Comparison of ENCODE assay signal across 9 mouse cellular contexts in genomic region chr3:36569836-36570235, GRCm38 (mm10). TPM values are rescaled to one million over a fixed set of nuclear protein-coding genes. Genes with fewer than 3 reads are reported as not detected.
DNase-seq lines count a peak whose midpoint lies in the region; ATAC-seq lines count a peak whose summit lies in the region.
"Had no signal": no experiment of that assay in that cellular context is flagged by ENCODE, and none has a peak within 500 bp of the region (broad histone marks: within the 10 kb centered on the region; RNA-seq: fewer than 3 reads in every experiment).

No protein-coding gene starts in this region.

- H3K4me3 ChIP-seq in neural tube, embryonic 11.5 days (ENCODE audit: low read depth, low read length) = peak overlapping the region; percentile 79
- H3K4me3 ChIP-seq in limb, embryonic 12.5 days (replicated peaks) = peak overlapping the region; percentile 79
- peak overlapping the region; percentile 87 for H3K4me3 ChIP-seq in stomach, embryonic 16.5 days (replicated peaks; ENCODE audit: low read length)

- H3K4me1 ChIP-seq in neural tube, embryonic 11.5 days (ENCODE audit: control insufficient read depth, insufficient read depth, low read length) = peaks cover 15% of the 10 kb centered on the region; the same call in 1 of the 2 replicates
- H3K4me1 ChIP-seq in limb, embryonic 12.5 days (replicated peaks) = peaks cover 17% of the 10 kb centered on the region
- peaks cover 16% of the 10 kb centered on the region for H3K4me1 ChIP-seq in stomach, embryonic 16.5 days (ENCODE audit: control insufficient read depth, insufficient read depth, low read length)

- H3K27ac ChIP-seq in neural tube, embryonic 11.5 days (ENCODE audit: low read depth, low read length) = no peak overlapping the region
- H3K27ac ChIP-seq in limb, embryonic 12.5 days = no peak overlapping the region
- H3K27ac ChIP-seq in stomach, embryonic 16.5 days (ENCODE audit: low read length) = no peak overlapping the region

- no peaks in the 10 kb centered on the region for H3K27me3 ChIP-seq in neural tube, embryonic 11.5 days (ENCODE audit: control insufficient read depth, insufficient read depth, low read length)
- no peaks in the 10 kb centered on the region for H3K27me3 ChIP-seq in limb, embryonic 12.5 days
- H3K27me3 ChIP-seq in stomach, embryonic 16.5 days (ENCODE audit: control insufficient read depth, insufficient read depth, low read length) = no peaks in the 10 kb centered on the region

- H3K36me3 ChIP-seq in neural tube, embryonic 11.5 days (ENCODE audit: control insufficient read depth, insufficient read depth, low read length) = peaks cover 18% of the 10 kb centered on the region
- H3K36me3 ChIP-seq in limb, embryonic 12.5 days = peaks cover 51% of the 10 kb centered on the region
- peaks cover 27% of the 10 kb centered on the region for H3K36me3 ChIP-seq in stomach, embryonic 16.5 days (ENCODE audit: control insufficient read depth, insufficient read depth, low read length)

- ATAC-seq in neural tube, embryonic 11.5 days (ENCODE audit: insufficient read depth, low FRiP score, low TSS enrichment) = no peak
- ATAC-seq in erythroid progenitor cell, adult 5-6 weeks (replicated peaks; ENCODE audit: low FRiP score, poor library complexity, severe bottlenecking) = peak; percentile 72
- ATAC-seq in limb, embryonic 12.5 days (ENCODE audit: insufficient number of reproducible peaks, insufficient read depth, low FRiP score, low TSS enrichment, low read depth) = no peak
- ATAC-seq in stomach, embryonic 16.5 days (ENCODE audit: insufficient read depth, low FRiP score) = no peak
- no peak for ATAC-seq in frontal cortex, adult (ENCODE audit: low TSS enrichment)

- H3K4me2 ChIP-seq in neural tube, embryonic 11.5 days (ENCODE audit: low read depth) = peak overlapping the region; percentile 82
- H3K4me2 ChIP-seq in limb, embryonic 12.5 days = peak overlapping the region; percentile 82
- peak overlapping the region; percentile 82 for H3K4me2 ChIP-seq in stomach, embryonic 16.5 days (ENCODE audit: low read depth, low read length)

- DNase-seq in neural tube, embryonic 11.5 days (ENCODE audit: low spot score) = no peak
- no peak for DNase-seq in neural tube, embryonic 10.5 days (ENCODE audit: extremely low spot score, low spot score)
- DNase-seq in gastrocnemius, postnatal 10 days = no peak
- DNase-seq in adrenal gland, adult 8-10 months = no peak
- DNase-seq: lung, postnatal 14 days had no signal

- peak overlapping the region; percentile 4; the same call in 1 of the 2 replicates for H3K9ac ChIP-seq in neural tube, embryonic 11.5 days (ENCODE audit: low read length)
- H3K9ac ChIP-seq in limb, embryonic 12.5 days (replicated peaks) = no peak overlapping the region
- peak overlapping the region; percentile 54; the same call in 1 of the 2 replicates for H3K9ac ChIP-seq in stomach, embryonic 16.5 days (ENCODE audit: low read length)

- 94% methylated on average over 5 of the region's 5 CpGs for WGBS in neural tube, embryonic 11.5 days
- WGBS in limb, embryonic 12.5 days = 89% methylated on average over 5 of the region's 5 CpGs
- WGBS in stomach, embryonic 16.5 days = 81% methylated on average over 5 of the region's 5 CpGs

- H3K9me3 ChIP-seq in neural tube, embryonic 11.5 days (ENCODE audit: control insufficient read depth, low read length) = no peaks in the 10 kb centered on the region
- no peaks in the 10 kb centered on the region for H3K9me3 ChIP-seq in limb, embryonic 12.5 days
- H3K9me3 ChIP-seq in stomach, embryonic 16.5 days (replicated peaks; ENCODE audit: control insufficient read depth, low read length) = no peaks in the 10 kb centered on the region

RNA-seq across cellular contexts. Expression of gene Ccna2, which starts 2.1 kb away (rescaled TPM):
- polyA plus RNA-seq in neural tube, embryonic 11.5 days (2014; fragmentation: Nextera tagmentation; extraction: Ambion mirVana) = 247 and 248 TPM in 2 replicates
- 790 and 816 TPM in 2 replicates for total RNA-seq in erythroid progenitor cell, adult 5-6 weeks (2015; ENCODE audit: low replicate concordance)
- 704 and 952 TPM in 2 replicates for total RNA-seq in erythroid progenitor cell, adult 5-6 weeks (2017; ENCODE audit: low replicate concordance)
- polyA plus RNA-seq in limb, embryonic 12.5 days (2016; fragmentation: Nextera tagmentation; extraction: Ambion mirVana) = 193 and 203 TPM in 2 replicates
- 146 and 152 TPM in 2 replicates for polyA plus RNA-seq in stomach, embryonic 16.5 days (2015; fragmentation: Nextera tagmentation; extraction: Ambion mirVana)
- total RNA-seq in gastrocnemius, postnatal 10 days (2021) = 10 to 100 TPM; 18.4 to 21.8 TPM
- 1 to 10 TPM; 1.4 to 3.7 (median 2.1) TPM for total RNA-seq in adrenal gland, adult 8-10 months (2022)

RNA-seq across cellular contexts. Expression of gene Exosc9, which starts 17.4 kb away (rescaled TPM):
- 97.4 and 105 TPM in 2 replicates for polyA plus RNA-seq in neural tube, embryonic 11.5 days (2014; fragmentation: Nextera tagmentation; extraction: Ambion mirVana)
- 33.5 and 45.4 TPM in 2 replicates for total RNA-seq in erythroid progenitor cell, adult 5-6 weeks (2015; ENCODE audit: low replicate concordance)
- total RNA-seq in erythroid progenitor cell, adult 5-6 weeks (2017; ENCODE audit: low replicate concordance) = 25.8 and 101 TPM in 2 replicates
- 65.9 and 69.9 TPM in 2 replicates for polyA plus RNA-seq in limb, embryonic 12.5 days (2016; fragmentation: Nextera tagmentation; extraction: Ambion mirVana)
- 49.9 and 50.4 TPM in 2 replicates for polyA plus RNA-seq in stomach, embryonic 16.5 days (2015; fragmentation: Nextera tagmentation; extraction: Ambion mirVana)
- 10 to 100 TPM; 23.1 to 24.5 TPM for total RNA-seq in gastrocnemius, postnatal 10 days (2021)
- total RNA-seq in adrenal gland, adult 8-10 months (2022) = 10 to 100 TPM; 33.0 to 36.6 (median 35.7) TPM

RNA-seq across cellular contexts. Expression of gene Bbs7, which starts 43.4 kb away (rescaled TPM):
- 17.2 and 17.3 TPM in 2 replicates for polyA plus RNA-seq in neural tube, embryonic 11.5 days (2014; fragmentation: Nextera tagmentation; extraction: Ambion mirVana)
- total RNA-seq in erythroid progenitor cell, adult 5-6 weeks (2015; ENCODE audit: low replicate concordance) = 0.72 TPM in 1 of 2 replicates, not detected in the other
- 1.2 and 3.2 TPM in 2 replicates for total RNA-seq in erythroid progenitor cell, adult 5-6 weeks (2017; ENCODE audit: low replicate concordance)
- 20.8 and 21.5 TPM in 2 replicates for polyA plus RNA-seq in limb, embryonic 12.5 days (2016; fragmentation: Nextera tagmentation; extraction: Ambion mirVana)
- polyA plus RNA-seq in stomach, embryonic 16.5 days (2015; fragmentation: Nextera tagmentation; extraction: Ambion mirVana) = 11.3 and 14.3 TPM in 2 replicates
- 1 to 10 TPM; 6.0 to 7.7 TPM for total RNA-seq in gastrocnemius, postnatal 10 days (2021)
- total RNA-seq in adrenal gland, adult 8-10 months (2022) = 10 to 100 TPM in 3 of 4 experiments, 1 to 10 TPM in 1; 8.1 to 14.5 (median 13.9) TPM

RNA-seq across cellular contexts. Expression of gene Gm11549, which starts 48.2 kb away (rescaled TPM):
- polyA plus RNA-seq in neural tube, embryonic 11.5 days (2014; fragmentation: Nextera tagmentation; extraction: Ambion mirVana) = 0.11 and 0.16 TPM in 2 replicates
- not detected in 2 replicates for total RNA-seq in erythroid progenitor cell, adult 5-6 weeks (2015; ENCODE audit: low replicate concordance)
- not detected in 2 replicates for total RNA-seq in erythroid progenitor cell, adult 5-6 weeks (2017; ENCODE audit: low replicate concordance)
- polyA plus RNA-seq in limb, embryonic 12.5 days (2016; fragmentation: Nextera tagmentation; extraction: Ambion mirVana) = 0.23 TPM in 1 of 2 replicates, not detected in the other
- polyA plus RNA-seq in stomach, embryonic 16.5 days (2015; fragmentation: Nextera tagmentation; extraction: Ambion mirVana) = 0.13 and 0.30 TPM in 2 replicates
- total RNA-seq in gastrocnemius, postnatal 10 days (2021) = under 1 TPM; 0.19 to 0.23 TPM
- total RNA-seq in adrenal gland, adult 8-10 months (2022) = not detected

Comparison
In these comparisons a context has a peak if more than half of its experiments do, and no peak if none do; other contexts are left out.
1. RNA of gene Ccna2, which starts 2.1 kb away (total RNA-seq): 704 to 952 TPM in erythroid progenitor cell, adult 5-6 weeks; 18.4 to 21.8 TPM in gastrocnemius, postnatal 10 days and 1.4 to 3.7 TPM in adrenal gland, adult 8-10 months; every median in the first group is over 10 times any median in the second.
2. Peak in every context shown above with its lines, with median percentiles within 50 percentile points of each other: H3K4me2 ChIP-seq and H3K4me3 ChIP-seq.